Mouse (Mus musculus) forebrain, embryonic 10.5 days (tissue): ENCODE data around the gene Nceh1. TPM values are rescaled to one million over a fixed set of nuclear protein-coding genes. Genes with fewer than 3 reads are reported as not detected.
"Not testable (repeated sequence)": the region's sequence is repeated elsewhere in the genome, so short reads cannot be mapped to it uniquely, and the experiment has no call there.

ENCODE experiments used
- DNase-seq: peaks from one replicate; pipeline ENCODE4 v3.0.0-alpha.2; 2017; ENCODE audit warnings: low spot score; ENCODE audit errors: extremely low spot score
- H3K27ac ChIP-seq: fragments of 300-500 bp; sonication (generic); 2 replicates; pipeline ENCODE4 v1.5.1; 2016; ENCODE audit warnings: mild to moderate bottlenecking
- H3K27me3 ChIP-seq: fragments of 300-500 bp; sonication (generic); 2 replicates; pipeline ENCODE4 v1.6.1; 2016; ENCODE audit warnings: mild to moderate bottlenecking; ENCODE audit not compliant: poor library complexity, severe bottlenecking
- H3K36me3 ChIP-seq: fragments of 300-500 bp; sonication (generic); replicated peaks from 2 replicates; pipeline ENCODE4 v1.6.1; 2016; ENCODE audit warnings: mild to moderate bottlenecking, moderate library complexity
- H3K4me1 ChIP-seq: fragments of 300-500 bp; sonication (generic); 2 replicates; pipeline ENCODE4 v1.6.1; 2016
- H3K4me3 ChIP-seq: fragments of 300-500 bp; sonication (generic); 2 replicates; pipeline ENCODE4 v1.5.1; 2016; ENCODE audit warnings: mild to moderate bottlenecking, moderate library complexity
- H3K9me3 ChIP-seq: fragments of 300-500 bp; sonication (generic); 2 replicates; pipeline ENCODE4 v1.6.1; 2016; ENCODE audit warnings: mild to moderate bottlenecking, moderate library complexity
- WGBS: fragments of 180-500 bp; shearing (Covaris S2); methylation state at CpG from one replicate; pipeline ENCODE4 v1.1.7; 2016; 5-methylcytosine and 5-hydroxymethylcytosine counted together
- polyA plus RNA-seq: library from polyadenylated mRNA; unstranded; fragments of >200 nt; fragmentation: Nextera tagmentation; extraction: Ambion mirVana; gene quantifications from 2 replicates; pipeline ENCODE4 v1.2.1, GENCODE M21; 2016

Nceh1 gene
- polyA plus RNA-seq, 1 experiment from 2014 or later: 5.0 TPM

DNA sequence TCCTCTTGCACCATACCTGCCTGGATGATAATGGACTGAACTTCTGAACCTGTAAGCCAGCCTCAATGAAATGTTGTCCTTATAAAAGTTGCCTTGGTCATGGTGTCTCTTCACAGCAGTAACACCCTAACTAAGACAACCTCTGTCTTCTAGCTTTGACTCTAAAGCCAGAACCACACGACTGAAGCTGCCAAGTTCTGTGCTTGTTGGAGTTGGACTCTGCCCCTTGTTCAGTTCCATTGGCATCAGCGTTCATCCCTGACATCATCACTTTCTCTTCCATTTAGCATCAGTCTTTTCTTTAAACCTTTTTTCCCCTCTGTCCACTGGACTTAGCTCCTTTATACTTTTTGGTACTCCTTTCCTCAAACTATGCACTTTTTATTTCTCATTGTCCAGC is 63.4 kb downstream of the Nceh1 start:
- no peak for DNase-seq
- Histone ChIP-seq H3K9me3 (no peaks in the 10 kb centered on the region), H3K4me3 (no peak overlapping the region), H3K27ac (no peak overlapping the region), H3K36me3 (peaks cover 9% of the 10 kb centered on the region), H3K4me1 (no peaks in the 10 kb centered on the region), H3K27me3 (no peaks in the 10 kb centered on the region)
- 81% methylated on average over 2 of the region's 2 CpGs for WGBS

GRCm38 (mm10) chr3:27247785-27248184 is 65.0 kb downstream of the Nceh1 start:
- Histone ChIP-seq H3K4me3 (no peak overlapping the region), H3K27ac (no peak overlapping the region), H3K36me3 (no peaks in the 10 kb centered on the region), H3K27me3 (no peaks in the 10 kb centered on the region), H3K9me3 (no peaks in the 10 kb centered on the region), H3K4me1 (no peaks in the 10 kb centered on the region)
- DNase-seq: no peak
- WGBS: 82% methylated on average over 1 of the region's 1 CpGs

DNA sequence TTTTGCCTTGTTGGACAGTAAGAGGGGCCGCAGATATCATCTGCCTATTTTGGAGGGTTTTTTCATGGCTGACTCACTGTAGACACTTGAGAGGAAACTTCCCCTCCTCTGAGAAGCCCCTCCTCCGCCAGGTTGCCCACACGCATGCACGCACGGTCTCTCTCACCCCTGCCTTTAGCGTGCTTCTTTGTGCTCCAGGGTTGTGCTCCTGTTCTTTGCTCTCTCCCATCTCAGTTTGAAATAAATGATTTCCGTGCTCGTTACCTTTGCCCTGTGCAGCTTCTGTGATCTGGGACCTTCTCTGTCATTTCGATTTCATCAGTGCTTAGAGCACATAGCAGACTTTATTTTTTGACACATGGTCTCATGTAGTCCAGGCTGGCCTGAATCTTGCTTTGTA is 66.3 kb downstream of the Nceh1 start:
- Histone ChIP-seq H3K27me3 (no peaks in the 10 kb centered on the region), H3K4me1 (no peaks in the 10 kb centered on the region), H3K9me3 (no peaks in the 10 kb centered on the region), H3K27ac (no peak overlapping the region), H3K4me3 (no peak overlapping the region), H3K36me3 (no peaks in the 10 kb centered on the region)
- WGBS: 92% methylated on average over 9 of the region's 9 CpGs
- no peak for DNase-seq

GRCm38 (mm10) chr3:27250936-27251335 is 68.2 kb downstream of the Nceh1 start:
- Histone ChIP-seq H3K27ac (no peak overlapping the region), H3K4me3 (no peak overlapping the region), H3K27me3 (no peaks in the 10 kb centered on the region), H3K4me1 (no peaks in the 10 kb centered on the region), H3K9me3 (no peaks in the 10 kb centered on the region), H3K36me3 (no peaks in the 10 kb centered on the region)
- no peak for DNase-seq
- 47% methylated on average over 7 of the region's 7 CpGs for WGBS

DNA sequence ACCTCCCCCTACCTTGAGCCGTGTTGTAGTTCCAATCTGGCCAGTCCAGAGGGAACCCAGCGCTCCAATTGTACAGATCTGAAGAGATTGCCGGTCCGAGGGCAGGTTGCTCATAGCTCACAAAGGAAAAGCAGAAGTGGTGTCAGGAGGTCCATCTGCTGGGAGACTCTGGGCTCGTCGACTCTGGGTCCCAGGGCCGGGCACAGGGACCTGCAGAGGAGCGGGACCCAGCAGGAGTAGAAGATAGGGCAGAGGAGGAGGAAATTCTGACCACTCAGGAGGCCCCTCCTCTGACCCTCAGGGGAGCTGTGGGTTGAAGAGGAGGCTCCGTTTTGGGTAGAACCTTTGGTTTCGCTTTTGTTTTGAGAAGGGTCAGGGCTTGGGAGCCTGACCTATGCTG is 75.7 kb downstream of the Nceh1 start:
- no peak overlapping the region for H3K27ac ChIP-seq
- no peak overlapping the region for H3K4me3 ChIP-seq
- H3K36me3 ChIP-seq: no peaks in the 10 kb centered on the region
- WGBS: 92% methylated on average over 10 of the region's 10 CpGs
- H3K9me3 ChIP-seq: peaks cover 5% of the 10 kb centered on the region; the same call in 1 of the 2 replicates
- DNase-seq: no peak
- no peaks in the 10 kb centered on the region for H3K27me3 ChIP-seq
- H3K4me1 ChIP-seq: no peaks in the 10 kb centered on the region

- DNase-seq: no peak
- H3K27ac ChIP-seq: no peak overlapping the region
- H3K9me3 ChIP-seq: peaks cover 5% of the 10 kb centered on the region; the same call in 1 of the 2 replicates
- no peaks in the 10 kb centered on the region for H3K27me3 ChIP-seq
- WGBS: 94% methylated on average over 2 of the region's 2 CpGs
- no peak overlapping the region for H3K4me3 ChIP-seq
- no peaks in the 10 kb centered on the region for H3K36me3 ChIP-seq
- no peaks in the 10 kb centered on the region for H3K4me1 ChIP-seq
Observed at GRCm38 (mm10) chr3:27260393-27260792, 77.6 kb downstream of the Nceh1 start.

DNA sequence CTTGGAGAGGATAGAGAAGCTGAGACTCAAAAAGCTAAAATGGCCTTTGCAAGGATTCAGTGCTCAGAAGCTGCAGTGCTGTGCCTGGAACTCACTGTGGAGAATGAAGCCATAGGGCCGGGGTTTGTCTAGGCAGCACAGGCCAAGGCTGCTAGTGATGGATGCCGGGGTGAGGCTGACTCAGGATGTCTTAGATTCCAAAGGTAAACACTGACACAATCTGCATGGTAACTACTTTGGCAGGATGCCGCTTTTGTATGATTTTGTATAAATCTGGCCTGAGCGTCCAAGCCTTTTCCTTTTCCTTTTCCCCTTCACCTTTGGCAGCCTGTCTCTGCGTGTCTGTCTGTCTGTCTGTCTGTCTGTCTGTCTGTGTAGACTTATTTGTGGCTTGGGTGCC is 84.6 kb downstream of the Nceh1 start:
- Histone ChIP-seq H3K9me3 (no peaks in the 10 kb centered on the region), H3K27me3 (no peaks in the 10 kb centered on the region), H3K27ac (no peak overlapping the region), H3K4me1 (peaks cover 10% of the 10 kb centered on the region), H3K4me3 (no peak overlapping the region), H3K36me3 (no peaks in the 10 kb centered on the region)
- no peak for DNase-seq
- 92% methylated on average over 5 of the region's 5 CpGs for WGBS

- no peak overlapping the region for H3K27ac ChIP-seq
- peaks cover 11% of the 10 kb centered on the region for H3K4me1 ChIP-seq
- 77% methylated on average over 4 of the region's 4 CpGs for WGBS
- no peak overlapping the region for H3K4me3 ChIP-seq
- H3K36me3 ChIP-seq: no peaks in the 10 kb centered on the region
- H3K9me3 ChIP-seq: no peaks in the 10 kb centered on the region
- DNase-seq: no peak
- H3K27me3 ChIP-seq: no peaks in the 10 kb centered on the region
Observed at GRCm38 (mm10) chr3:27267887-27268286, 85.1 kb downstream of the Nceh1 start.

- H3K9me3 ChIP-seq: no peaks in the 10 kb centered on the region
- WGBS: 89% methylated on average over 4 of the region's 4 CpGs
Observed at GRCm38 (mm10) chr3:27269151-27269550, 86.4 kb downstream of the Nceh1 start.

GRCm38 (mm10) chr3:27270160-27270962 is 87.6 kb downstream of the Nceh1 start:
- DNase-seq: no peak
- Histone ChIP-seq H3K4me1 (peaks cover 16% of the 10 kb centered on the region), H3K4me3 (no peak overlapping the region), H3K27me3 (no peaks in the 10 kb centered on the region), H3K9me3 (no peaks in the 10 kb centered on the region), H3K27ac (0 out of 2 replicates have a peak overlapping the region, but pooled peaks have one; percentile 30), H3K36me3 (no peaks in the 10 kb centered on the region)
- 48% methylated on average over 11 of the region's 11 CpGs for WGBS

More at GRCm38 (mm10) chr3:27269151-27269550, 86.4 kb downstream of the Nceh1 start:
- no peaks in the 10 kb centered on the region for H3K27me3 ChIP-seq
- no peak overlapping the region for H3K27ac ChIP-seq
- no peaks in the 10 kb centered on the region for H3K36me3 ChIP-seq
- peaks cover 16% of the 10 kb centered on the region for H3K4me1 ChIP-seq
- H3K4me3 ChIP-seq: no peak overlapping the region
- DNase-seq: no peak

GRCm38 (mm10) chr3:27272926-27273745 is 90.4 kb downstream of the Nceh1 start:
- no peaks in the 10 kb centered on the region for H3K27me3 ChIP-seq
- WGBS: 18% methylated on average over 7 of the region's 7 CpGs
- peaks cover 16% of the 10 kb centered on the region for H3K4me1 ChIP-seq
- H3K9me3 ChIP-seq: no peaks in the 10 kb centered on the region
- H3K4me3 ChIP-seq: no peak overlapping the region
- no peak for DNase-seq
- peak overlapping the region; percentile 15; the same call in 1 of the 2 replicates for H3K27ac ChIP-seq
- no peaks in the 10 kb centered on the region for H3K36me3 ChIP-seq

GRCm38 (mm10) chr3:27279286-27279925 is 96.6 kb downstream of the Nceh1 start:
- 94% methylated on average over 14 of the region's 14 CpGs for WGBS
- not testable (repeated sequence) for DNase-seq, H3K4me3 ChIP-seq, H3K9me3 ChIP-seq, H3K27ac ChIP-seq, H3K36me3 ChIP-seq
- peaks cover 21% of the 10 kb centered on the region for H3K27me3 ChIP-seq
- peaks cover 15% of the 10 kb centered on the region for H3K4me1 ChIP-seq
